Mouse (Mus musculus): ENCODE results near the gene E330021D16Rik. TPM values are rescaled to one million over a fixed set of nuclear protein-coding genes. Genes with fewer than 3 reads are reported as not detected.
A peak's percentile ranks its signal among the peaks of the same experiment; 100 is the strongest.

Gene E330021D16Rik
- total and polyA plus RNA-seq, 3 experiments, result not detected

- no peak overlapping the region for H3K4me2 ChIP-seq (ENCODE audit: insufficient read depth, low read depth, poor library complexity, severe bottlenecking)
- dilution Hi-C loops (cut with MboI; ENCODE audit: extremely low pct_ligation_motif_present, extremely low pct_unique_long_range_greater_than_20kb, low sequenced_read_pairs), result no loop called here
- H3K9me3 ChIP-seq (replicated peaks; ENCODE audit: low read length), result no peaks in the 10 kb centered on the region
- no peak overlapping the region for H3K27ac ChIP-seq (ENCODE audit: insufficient read depth, low read depth)
- no peaks in the 10 kb centered on the region for H3K36me3 ChIP-seq (replicated peaks in 1 of 2; ENCODE audit: control insufficient read depth in 1 of 2, insufficient read depth in 1 of 2, low read length in 1 of 2)
- peaks cover 0 to 3% of the 10 kb centered on the region in 2 experiments; a peak in 2 of 4 replicates for H3K4me1 ChIP-seq (ENCODE audit: control insufficient read depth in 1 of 2, insufficient read depth in 2 of 2)
- in situ Hi-C loops (cut with MboI; ENCODE audit: low pct_ligation_motif_present, low pct_unique_long_range_greater_than_20kb, low sequenced_read_pairs), result loop anchor here (25.0 kb wide), 1 partner anchor 916 kb away; no protein-coding TSS in a partner anchor
- no peak overlapping the region for H3K4me3 ChIP-seq (replicated peaks in 1 of 3; ENCODE audit: low read depth in 2 of 3, low read length in 2 of 3, poor library complexity in 1 of 3)
- no peaks in the 10 kb centered on the region for H3K79me2 ChIP-seq (replicated peaks; ENCODE audit: control insufficient read depth, extremely low read depth, insufficient read depth, poor library complexity, severe bottlenecking)
- no peak overlapping the region for H3K9ac ChIP-seq (ENCODE audit: insufficient read depth, low read depth)
- DNase-seq (ENCODE audit: extremely low read depth), result peak; percentile 49
- peak; percentile 89 for TF ChIP-seq RAD21 (IDR thresholded peaks at IDR 0.05; ENCODE audit: low read depth, low read length)
- no peak for TF ChIP-seq ELF1 (IDR thresholded peaks at IDR 0.05; ENCODE audit: low read depth, low read length)
- TF ChIP-seq SMC3 (IDR thresholded peaks at IDR 0.05; ENCODE audit: low read depth, low read length), result peak; percentile 62
- no peak for TF ChIP-seq ZMIZ1 (IDR thresholded peaks at IDR 0.05; ENCODE audit: low read depth, low read length)
- TF ChIP-seq CTCF (conservative IDR thresholded peaks at IDR 0.05 in 1 of 2, IDR thresholded peaks at IDR 0.05 in 1 of 2; ENCODE audit: low read depth in 2 of 2, low read length in 2 of 2), result peak; percentile 57 to 83
- peaks cover 37% of the 10 kb centered on the region for H3K27me3 ChIP-seq (replicated peaks)
Observed at GRCm38 (mm10) chr6:136353399-136354184, 61.8 kb downstream of the E330021D16Rik start.

Other genes with a start within 250 kb of the E330021D16Rik start
- not detected in 2 replicates for gene Grin2b, start 242.1 kb downstream of the E330021D16Rik start, total RNA-seq (2012; rRNA removed)
- gene Grin2b, start 242.1 kb downstream of the E330021D16Rik start, total RNA-seq (2014; rRNA removed), result not detected in 2 replicates
- not detected in 2 replicates for gene Grin2b, start 242.1 kb downstream of the E330021D16Rik start, polyA plus RNA-seq (2012; ENCODE audit: insufficient read length, low read depth)
- 0.21 TPM in 1 of 2 replicates, not detected in the other for gene Gm8994, start 88.0 kb downstream of the E330021D16Rik start, total RNA-seq (2012; rRNA removed)
- 0.34 TPM in 1 of 2 replicates, not detected in the other for gene Gm8994, start 88.0 kb downstream of the E330021D16Rik start, total RNA-seq (2014; rRNA removed)
- gene Gm8994, start 88.0 kb downstream of the E330021D16Rik start, polyA plus RNA-seq (2012; ENCODE audit: insufficient read length, low read depth), result 0.38 TPM in 1 of 2 replicates, not detected in the other
- 20.4 and 35.4 TPM in 2 replicates for gene Atf7ip, start 90.6 kb upstream of the E330021D16Rik start, total RNA-seq (2012; rRNA removed)
- 4.2 and 4.4 TPM in 2 replicates for gene Atf7ip, start 90.6 kb upstream of the E330021D16Rik start, total RNA-seq (2014; rRNA removed)
- gene Atf7ip, start 90.6 kb upstream of the E330021D16Rik start, polyA plus RNA-seq (2012; ENCODE audit: insufficient read length, low read depth), result 29.7 and 44.8 TPM in 2 replicates
- gene Plbd1, start 246.4 kb upstream of the E330021D16Rik start, total RNA-seq (2012; rRNA removed), result not detected in 2 replicates
- not detected in 2 replicates for gene Plbd1, start 246.4 kb upstream of the E330021D16Rik start, total RNA-seq (2014; rRNA removed)
- gene Plbd1, start 246.4 kb upstream of the E330021D16Rik start, polyA plus RNA-seq (2012; ENCODE audit: insufficient read length, low read depth), result not detected in 2 replicates

All from CH12.LX (cell line).